Mouse (Mus musculus) neural tube, embryonic 12.5 days (tissue): ENCODE measurements around the gene Ddx31. TPM values are rescaled to one million over a fixed set of nuclear protein-coding genes. Genes with fewer than 3 reads are reported as not detected.

Experiments
- ATAC-seq: fragments of 200-750 bp; cut with Nextera tagmentation; 2 replicates; pipeline ENCODE4 v1.8.0; 2017; ENCODE audit warnings: low read depth, mild to moderate bottlenecking, moderate TSS enrichment, moderate library complexity; ENCODE audit not compliant: low FRiP score
- H3K27ac ChIP-seq: fragments of 300-500 bp; sonication (generic); 2 replicates; pipeline ENCODE4 v1.5.1; 2016
- H3K27me3 ChIP-seq: fragments of 300-500 bp; sonication (generic); replicated peaks from 2 replicates; pipeline ENCODE4 v1.6.1; 2016; ENCODE audit warnings: mild to moderate bottlenecking
- H3K36me3 ChIP-seq: fragments of 300-500 bp; sonication (generic); 2 replicates; pipeline ENCODE4 v1.6.1; 2016; ENCODE audit warnings: mild to moderate bottlenecking
- H3K4me1 ChIP-seq: fragments of 300-500 bp; sonication (generic); 2 replicates; pipeline ENCODE4 v1.6.1; 2016
- H3K4me2 ChIP-seq: fragments of 300-500 bp; sonication (generic); replicated peaks from 2 replicates; pipeline ENCODE4 v1.6.1; 2016; ENCODE audit warnings: mild to moderate bottlenecking
- H3K4me3 ChIP-seq: fragments of 300-500 bp; sonication (generic); 2 replicates; pipeline ENCODE4 v1.5.1; 2016
- H3K9ac ChIP-seq: fragments of 300-500 bp; sonication (generic); 2 replicates; pipeline ENCODE4 v1.6.1; 2016; ENCODE audit warnings: mild to moderate bottlenecking
- H3K9me3 ChIP-seq: fragments of 300-500 bp; sonication (generic); 2 replicates; pipeline ENCODE4 v1.6.1; 2016; ENCODE audit warnings: mild to moderate bottlenecking
- WGBS: fragments of 180-500 bp; shearing (Covaris S2); methylation state at CpG from one replicate; pipeline ENCODE4 v1.1.7; 2016; 5-methylcytosine and 5-hydroxymethylcytosine counted together
- polyA plus RNA-seq: library from polyadenylated mRNA; unstranded; fragments of >200 nt; fragmentation: Nextera tagmentation; extraction: Ambion mirVana; gene quantifications from 2 replicates; pipeline ENCODE4 v1.2.1, GENCODE M21; 2016

Ddx31 gene
- polyA plus RNA-seq, 1 experiment from 2014 or later = 15.3 TPM

GRCm38 (mm10) chr2:28881275-28881674 is 41.1 kb downstream of the Ddx31 start:
- no peaks in the 10 kb centered on the region for H3K4me1 ChIP-seq
- H3K9ac ChIP-seq = no peak overlapping the region
- no peak for ATAC-seq
- WGBS = 98% methylated on average over 3 of the region's 3 CpGs
- no peaks in the 10 kb centered on the region for H3K27me3 ChIP-seq
- peaks cover 48% of the 10 kb centered on the region for H3K36me3 ChIP-seq
- no peak overlapping the region for H3K27ac ChIP-seq
- H3K4me2 ChIP-seq = no peak overlapping the region
- no peak overlapping the region for H3K4me3 ChIP-seq
- H3K9me3 ChIP-seq = no peaks in the 10 kb centered on the region

- H3K4me3 ChIP-seq = no peak overlapping the region
- no peak overlapping the region for H3K9ac ChIP-seq
- WGBS = 89% methylated on average over 3 of the region's 3 CpGs
- peaks cover 45% of the 10 kb centered on the region for H3K36me3 ChIP-seq
- H3K4me2 ChIP-seq = no peak overlapping the region
- H3K27ac ChIP-seq = no peak overlapping the region
- H3K9me3 ChIP-seq = no peaks in the 10 kb centered on the region
- no peaks in the 10 kb centered on the region for H3K27me3 ChIP-seq
- H3K4me1 ChIP-seq = no peaks in the 10 kb centered on the region
- ATAC-seq = no peak
Measured at GRCm38 (mm10) chr2:28882047-28882446, 41.8 kb downstream of the Ddx31 start.

- Histone ChIP-seq H3K36me3 (peaks cover 45% of the 10 kb centered on the region), H3K4me2 (no peak overlapping the region), H3K9ac (no peak overlapping the region), H3K4me3 (no peak overlapping the region), H3K4me1 (no peaks in the 10 kb centered on the region), H3K27me3 (no peaks in the 10 kb centered on the region), H3K27ac (no peak overlapping the region), H3K9me3 (no peaks in the 10 kb centered on the region)
- WGBS = 86% methylated on average over 6 of the region's 6 CpGs
- no peak for ATAC-seq
Measured at GRCm38 (mm10) chr2:28882826-28883485, 42.8 kb downstream of the Ddx31 start.

- Histone ChIP-seq H3K4me3 (no peak overlapping the region), H3K27ac (no peak overlapping the region), H3K9ac (no peak overlapping the region), H3K4me1 (no peaks in the 10 kb centered on the region), H3K27me3 (no peaks in the 10 kb centered on the region), H3K9me3 (no peaks in the 10 kb centered on the region), H3K36me3 (peaks cover 46% of the 10 kb centered on the region), H3K4me2 (no peak overlapping the region)
- ATAC-seq = no peak
- 78% methylated on average over 4 of the region's 4 CpGs for WGBS
Measured at GRCm38 (mm10) chr2:28884914-28885313, 44.7 kb downstream of the Ddx31 start.

GRCm38 (mm10) chr2:28892796-28893195 is 52.6 kb downstream of the Ddx31 start:
- Histone ChIP-seq H3K27me3 (no peaks in the 10 kb centered on the region), H3K36me3 (peaks cover 58% of the 10 kb centered on the region), H3K4me1 (no peaks in the 10 kb centered on the region), H3K9me3 (no peaks in the 10 kb centered on the region), H3K9ac (no peak overlapping the region), H3K4me3 (no peak overlapping the region), H3K4me2 (no peak overlapping the region), H3K27ac (no peak overlapping the region)
- 22% methylated on average over 1 of the region's 1 CpGs for WGBS
- no peak for ATAC-seq

GRCm38 (mm10) chr2:28893526-28893925 is 53.3 kb downstream of the Ddx31 start:
- ATAC-seq = no peak
- H3K9me3 ChIP-seq = no peaks in the 10 kb centered on the region
- H3K4me1 ChIP-seq = no peaks in the 10 kb centered on the region
- no peak overlapping the region for H3K9ac ChIP-seq
- WGBS = 40% methylated on average over 6 of the region's 6 CpGs
- H3K36me3 ChIP-seq = peaks cover 57% of the 10 kb centered on the region
- no peak overlapping the region for H3K4me3 ChIP-seq
- no peak overlapping the region for H3K4me2 ChIP-seq
- no peaks in the 10 kb centered on the region for H3K27me3 ChIP-seq
- no peak overlapping the region for H3K27ac ChIP-seq

GRCm38 (mm10) chr2:28895876-28896275 is 55.7 kb downstream of the Ddx31 start:
- no peaks in the 10 kb centered on the region; the same call in 1 of the 2 replicates for H3K27me3 ChIP-seq
- no peaks in the 10 kb centered on the region for H3K4me1 ChIP-seq
- 93% methylated on average over 7 of the region's 7 CpGs for WGBS
- no peak overlapping the region for H3K4me3 ChIP-seq
- peaks cover 69% of the 10 kb centered on the region for H3K36me3 ChIP-seq
- no peak overlapping the region for H3K27ac ChIP-seq
- H3K4me2 ChIP-seq = no peak overlapping the region
- no peaks in the 10 kb centered on the region for H3K9me3 ChIP-seq
- H3K9ac ChIP-seq = no peak overlapping the region
- no peak for ATAC-seq

- WGBS = 94% methylated on average over 4 of the region's 4 CpGs
- H3K4me2 ChIP-seq = no peak overlapping the region
- no peaks in the 10 kb centered on the region for H3K4me1 ChIP-seq
- H3K9ac ChIP-seq = no peak overlapping the region
- no peak overlapping the region for H3K27ac ChIP-seq
- no peaks in the 10 kb centered on the region for H3K9me3 ChIP-seq
- no peak for ATAC-seq
- H3K4me3 ChIP-seq = no peak overlapping the region
- H3K36me3 ChIP-seq = peaks cover 67% of the 10 kb centered on the region
- H3K27me3 ChIP-seq = peaks cover 3% of the 10 kb centered on the region
Measured at GRCm38 (mm10) chr2:28897340-28897899, 57.2 kb downstream of the Ddx31 start.

GRCm38 (mm10) chr2:28902291-28902690 is 62.1 kb downstream of the Ddx31 start:
- H3K27ac ChIP-seq = no peak overlapping the region
- H3K4me3 ChIP-seq = no peak overlapping the region
- H3K4me1 ChIP-seq = no peaks in the 10 kb centered on the region
- H3K9me3 ChIP-seq = no peaks in the 10 kb centered on the region
- ATAC-seq = no peak
- H3K9ac ChIP-seq = no peak overlapping the region
- peaks cover 29% of the 10 kb centered on the region for H3K27me3 ChIP-seq
- WGBS = 79% methylated on average over 8 of the region's 8 CpGs
- H3K36me3 ChIP-seq = peaks cover 40% of the 10 kb centered on the region
- no peak overlapping the region for H3K4me2 ChIP-seq

GRCm38 (mm10) chr2:28903871-28904270 is 63.7 kb downstream of the Ddx31 start:
- 84% methylated on average over 5 of the region's 5 CpGs for WGBS
- Histone ChIP-seq H3K4me1 (peaks cover 15% of the 10 kb centered on the region), H3K36me3 (peaks cover 29% of the 10 kb centered on the region), H3K4me3 (no peak overlapping the region), H3K9me3 (no peaks in the 10 kb centered on the region), H3K27me3 (peaks cover 45% of the 10 kb centered on the region), H3K27ac (no peak overlapping the region), H3K9ac (no peak overlapping the region), H3K4me2 (no peak overlapping the region)
- no peak for ATAC-seq

- H3K9ac ChIP-seq = no peak overlapping the region
- WGBS = 69% methylated on average over 9 of the region's 9 CpGs
- H3K27ac ChIP-seq = no peak overlapping the region
- no peak for ATAC-seq
- peaks cover 22% of the 10 kb centered on the region for H3K36me3 ChIP-seq
- peaks cover 54% of the 10 kb centered on the region for H3K27me3 ChIP-seq
- H3K4me1 ChIP-seq = peaks cover 22% of the 10 kb centered on the region
- no peaks in the 10 kb centered on the region for H3K9me3 ChIP-seq
- no peak overlapping the region for H3K4me3 ChIP-seq
- no peak overlapping the region for H3K4me2 ChIP-seq
Measured at GRCm38 (mm10) chr2:28904786-28905185, 64.6 kb downstream of the Ddx31 start.

- Histone ChIP-seq H3K36me3 (peaks cover 15% of the 10 kb centered on the region), H3K9me3 (no peaks in the 10 kb centered on the region), H3K4me2 (no peak overlapping the region), H3K27ac (no peak overlapping the region), H3K9ac (no peak overlapping the region), H3K4me1 (peaks cover 22% of the 10 kb centered on the region), H3K4me3 (no peak overlapping the region), H3K27me3 (peaks cover 62% of the 10 kb centered on the region)
- 24% methylated on average over 4 of the region's 4 CpGs for WGBS
- ATAC-seq = no peak
Measured at GRCm38 (mm10) chr2:28905561-28905960, 65.4 kb downstream of the Ddx31 start.
